Mouse (Mus musculus): Measurements from ENCODE around the gene Smurf1.

GRCm38 (mm10) chr5:144964465-144964864, 1.2 kb downstream of the Smurf1 start:
- TF ChIP-seq CTCF (IDR thresholded peaks at IDR 0.05; ENCODE audit: low read depth) (no peak), EP300 (IDR thresholded peaks at IDR 0.05; ENCODE audit: low read depth) (no peak)

Measured in liver, embryonic 14.5 days (tissue).